Mouse (Mus musculus) cortical plate, adult 2 months (tissue): ENCODE results near the gene Zfp13. TPM values are rescaled to one million over a fixed set of nuclear protein-coding genes. Genes with fewer than 3 reads are reported as not detected.

ENCODE experiments used
- H3K27ac ChIP-seq: fragments of 200-500 bp; 2 replicates; pipeline ENCODE4 v1.5.1; 2012; ENCODE audit warnings: low read length, control low read depth, inconsistent platforms; ENCODE audit not compliant: insufficient read depth
- H3K4me1 ChIP-seq: fragments of 200-500 bp; 2 replicates; pipeline ENCODE4 v1.6.1; 2011; ENCODE audit warnings: low read length; ENCODE audit not compliant: control insufficient read depth, insufficient read depth
- H3K4me3 ChIP-seq: fragments of 200-500 bp; 2 replicates; pipeline ENCODE4 v1.5.1; 2011; ENCODE audit warnings: mild to moderate bottlenecking, low read length, control low read depth; ENCODE audit not compliant: insufficient read depth
- CTCF ChIP-seq: fragments of 200-500 bp; IDR thresholded peaks from 2 replicates; pipeline ENCODE4 v1.5.1; 2011; ENCODE audit warnings: mild to moderate bottlenecking, control low read depth, low read length; ENCODE audit not compliant: insufficient read depth; ENCODE audit errors: extremely low read depth
- POLR2A ChIP-seq: fragments of 200-500 bp; IDR thresholded peaks from 2 replicates; pipeline ENCODE4 v1.6.1; 2011; ENCODE audit warnings: mild to moderate bottlenecking, low read length, control low read depth; ENCODE audit not compliant: insufficient read depth; ENCODE audit errors: extremely low read depth
- polyA plus RNA-seq: library from polyadenylated mRNA; depleted of rRNA; stranded (reverse); fragments of >200 nt; gene quantifications from 2 replicates; pipeline ENCODE4 v1.2.3, GENCODE M21; 2012

The Zfp13 gene
- polyA plus RNA-seq, 1 experiment = 27.2 TPM

DNA sequence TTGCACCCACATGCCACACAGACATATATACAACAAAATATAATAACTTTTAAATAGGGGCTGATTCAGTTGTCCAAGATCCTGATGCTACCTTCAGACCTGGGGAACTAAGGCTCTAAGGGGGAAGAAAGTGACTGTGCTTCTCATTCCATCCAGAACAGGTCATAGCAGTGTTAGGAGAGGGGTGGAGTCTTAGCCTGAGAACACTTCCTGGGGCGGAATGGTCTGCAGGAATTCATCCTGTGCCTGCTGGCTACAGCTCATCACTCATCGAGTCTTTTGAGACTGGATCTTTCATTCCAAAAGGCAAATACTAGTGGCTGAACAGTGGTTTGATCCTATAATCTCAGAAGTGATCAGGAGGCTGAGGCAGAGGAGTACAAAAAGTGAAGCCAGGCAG lies 12.0 kb downstream of the Zfp13 start:
- peaks cover 4% of the 10 kb centered on the region for H3K4me1 ChIP-seq
- H3K4me3 ChIP-seq = no peak overlapping the region
- no peak overlapping the region for H3K27ac ChIP-seq
- TF ChIP-seq CTCF (no peak), POLR2A (no peak)

DNA sequence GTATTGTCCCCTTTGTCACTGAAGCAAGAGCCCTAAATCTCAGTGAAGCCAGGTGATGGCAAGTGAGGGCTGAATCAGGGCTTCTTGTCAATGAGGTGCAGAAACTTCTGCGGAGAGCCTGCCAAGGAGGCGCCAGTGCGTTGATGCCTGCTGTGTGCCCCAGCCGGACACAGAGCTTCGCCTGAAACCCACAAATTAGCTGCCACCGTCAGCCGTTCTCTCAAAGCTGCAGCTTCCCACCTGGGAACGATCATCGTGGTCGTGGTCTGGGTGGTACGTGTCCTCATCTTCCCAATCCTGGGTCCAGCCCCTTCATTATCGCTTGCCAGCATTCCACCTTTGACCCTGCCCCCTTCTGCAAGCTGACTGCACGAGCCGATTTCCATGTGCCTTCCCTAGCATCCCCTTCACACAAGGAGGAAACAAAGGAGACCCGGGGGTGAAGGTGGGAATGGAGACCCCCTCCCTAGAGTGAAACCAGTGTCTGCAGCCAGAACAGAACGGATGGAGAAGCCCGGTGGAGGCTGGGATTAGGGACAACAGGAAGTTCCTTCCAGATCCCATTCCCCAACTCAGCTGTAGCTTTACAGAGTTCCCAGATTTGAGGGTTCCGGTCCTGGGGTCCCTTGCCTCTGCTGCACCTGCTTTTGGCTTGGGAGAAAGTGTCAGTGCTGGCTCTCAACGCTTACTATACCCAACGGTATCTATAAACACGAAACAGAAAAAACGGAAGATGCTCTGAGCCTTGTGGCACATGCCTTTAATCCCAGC lies 13.4 kb downstream of the Zfp13 start:
- peak; percentile 80 for TF ChIP-seq POLR2A
- no peak for TF ChIP-seq CTCF
- no peak overlapping the region for H3K27ac ChIP-seq
- peak overlapping the region; percentile 98 for H3K4me3 ChIP-seq

DNA sequence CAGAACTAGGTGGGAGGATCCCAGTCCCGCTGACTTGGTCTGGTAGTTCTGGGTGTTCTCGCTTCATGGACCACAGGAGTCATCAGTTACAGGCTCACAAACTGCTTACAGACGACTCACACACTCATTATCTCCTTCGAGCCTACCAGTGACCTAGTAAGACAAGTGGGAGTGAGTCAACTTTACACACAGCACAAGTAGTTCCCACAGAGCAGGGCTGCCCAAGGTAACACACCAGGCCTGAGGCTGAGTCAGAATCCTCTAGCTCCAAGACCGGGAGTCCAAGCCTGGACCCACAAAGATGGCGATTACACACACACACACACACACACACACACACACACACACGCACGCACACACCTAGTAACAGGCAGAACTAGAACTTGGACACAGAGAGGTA lies 14.5 kb downstream of the Zfp13 start:
- Histone ChIP-seq H3K27ac (no peak overlapping the region), H3K4me1 (peaks cover 4% of the 10 kb centered on the region), H3K4me3 (no peak overlapping the region; the same call in 1 of the 2 replicates)
- TF ChIP-seq CTCF = no peak
- TF ChIP-seq POLR2A = no peak

More for the DNA sequence above, 13.4 kb downstream of the Zfp13 start:
- H3K4me1 ChIP-seq = peaks cover 4% of the 10 kb centered on the region

DNA sequence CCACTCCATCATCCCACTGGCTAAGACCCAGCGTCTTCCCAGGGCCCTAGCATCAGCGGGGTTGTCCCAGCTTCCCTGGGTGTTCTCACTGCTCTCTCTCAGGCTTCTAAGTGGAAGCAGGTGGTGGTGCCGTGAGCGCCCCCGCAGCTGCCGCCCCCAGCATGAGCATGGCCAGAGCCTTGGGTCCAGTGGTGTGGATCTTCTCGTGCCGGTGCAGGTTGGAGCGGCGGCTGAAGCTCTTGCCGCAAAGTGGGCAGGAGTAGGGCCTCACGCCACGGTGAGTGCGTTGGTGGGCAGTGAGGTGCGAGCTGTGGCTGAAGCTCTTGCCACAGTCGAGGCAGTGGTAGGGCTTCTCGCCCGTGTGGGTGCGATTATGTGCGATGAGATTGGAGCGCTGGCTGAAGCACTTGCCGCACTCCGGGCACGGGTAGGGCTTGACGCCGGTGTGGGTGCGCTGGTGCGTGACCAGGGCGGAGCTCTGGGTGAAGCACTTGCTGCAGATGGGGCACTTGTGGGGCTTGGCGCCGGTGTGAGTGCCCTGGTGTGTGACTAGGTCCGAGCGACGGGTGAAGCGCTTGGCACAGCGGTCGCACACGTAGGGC lies 23.2 kb downstream of the Zfp13 start:
- Histone ChIP-seq H3K4me1 (no peaks in the 10 kb centered on the region), H3K27ac (no peak overlapping the region)
- TF ChIP-seq POLR2A (no peak), CTCF (no peak)

DNA sequence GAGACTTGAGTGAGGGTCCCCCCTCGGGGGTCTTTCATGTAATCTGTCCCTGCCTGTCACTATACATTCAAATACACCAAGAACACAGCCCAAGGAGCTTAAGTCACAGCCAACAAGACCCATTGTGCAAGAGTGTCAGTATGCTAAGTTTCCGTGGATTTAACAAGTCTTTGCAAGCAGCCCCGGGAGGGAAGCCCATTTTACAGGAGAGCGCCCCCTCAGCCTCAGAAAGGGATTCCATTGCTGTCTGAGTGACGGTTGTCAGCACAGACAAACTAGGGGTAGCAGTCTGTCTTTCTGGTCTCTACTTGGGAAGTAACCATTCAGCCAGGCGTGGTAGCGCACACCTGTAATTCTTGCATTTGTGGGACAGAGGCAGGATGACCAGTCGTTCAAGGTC lies 25.2 kb downstream of the Zfp13 start:
- Histone ChIP-seq H3K4me3 (no peak overlapping the region), H3K27ac (no peak overlapping the region), H3K4me1 (no peaks in the 10 kb centered on the region)
- TF ChIP-seq CTCF = no peak

More for the DNA sequence above, 23.2 kb downstream of the Zfp13 start:
- no peak overlapping the region for H3K4me3 ChIP-seq

DNA sequence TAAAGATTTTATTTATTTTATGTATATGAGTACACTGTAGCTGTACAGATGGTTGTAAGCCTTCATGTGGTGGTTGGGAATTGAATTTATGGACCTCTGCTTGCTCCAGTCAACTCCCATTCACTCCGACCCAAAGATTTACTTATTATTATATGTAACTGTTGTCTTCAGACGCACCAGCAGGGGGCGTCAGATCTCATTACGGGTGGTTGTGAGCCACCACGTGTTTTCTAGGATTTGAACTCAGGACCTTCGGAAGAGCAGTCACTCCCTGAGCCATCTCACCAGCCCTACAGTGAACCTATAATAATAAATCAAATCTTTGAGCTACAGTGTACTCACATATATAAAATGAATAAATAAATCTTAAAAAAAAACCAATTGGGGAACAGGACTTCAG lies 27.2 kb downstream of the Zfp13 start:
- Histone ChIP-seq H3K4me3 (no peak overlapping the region), H3K4me1 (no peaks in the 10 kb centered on the region), H3K27ac (no peak overlapping the region)
- no peak for TF ChIP-seq CTCF
- TF ChIP-seq POLR2A = no peak

DNA sequence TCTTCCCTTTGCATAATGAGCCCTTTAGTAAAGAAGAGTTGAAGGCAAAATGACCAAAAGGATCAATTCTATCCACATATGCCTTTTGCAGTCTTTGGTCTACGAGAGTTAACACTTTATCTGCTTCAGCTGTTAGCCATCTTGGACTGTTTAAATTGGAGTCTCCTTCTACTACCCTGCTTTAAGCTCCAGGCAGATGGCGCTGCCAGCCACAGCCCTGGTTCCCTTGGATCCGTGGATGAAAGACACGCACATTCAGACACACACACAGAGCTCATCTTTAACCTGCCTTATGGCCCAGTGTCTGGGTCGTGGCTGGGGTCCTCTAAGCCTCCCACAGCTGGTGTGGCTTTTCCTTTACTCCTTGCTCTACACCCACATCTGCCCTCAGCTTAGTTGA lies 28.2 kb downstream of the Zfp13 start:
- no peaks in the 10 kb centered on the region for H3K4me1 ChIP-seq
- TF ChIP-seq POLR2A = no peak
- TF ChIP-seq CTCF = peak; percentile 50
- no peak overlapping the region for H3K27ac ChIP-seq
- no peak overlapping the region for H3K4me3 ChIP-seq

DNA sequence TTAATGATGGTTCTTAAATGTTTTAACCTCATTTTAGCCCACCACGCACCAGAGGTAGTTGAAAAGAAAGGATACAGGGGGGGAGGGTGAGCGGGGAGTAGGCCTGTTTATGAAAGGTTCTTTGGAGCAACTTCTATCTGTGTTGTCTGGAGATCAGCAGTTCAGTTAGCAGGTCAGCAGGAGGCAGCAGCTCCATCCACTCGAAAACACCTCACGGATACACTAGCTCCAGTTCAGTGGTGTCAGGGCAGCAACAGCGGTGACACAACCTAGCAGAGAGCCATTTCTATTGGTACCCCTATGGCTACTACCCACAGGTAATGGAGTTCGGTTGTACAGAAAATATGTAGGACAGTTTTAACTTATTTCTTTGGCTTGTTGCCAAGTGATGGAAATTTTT lies 29.3 kb downstream of the Zfp13 start:
- TF ChIP-seq POLR2A (no peak), CTCF (peak; percentile 53)

DNA sequence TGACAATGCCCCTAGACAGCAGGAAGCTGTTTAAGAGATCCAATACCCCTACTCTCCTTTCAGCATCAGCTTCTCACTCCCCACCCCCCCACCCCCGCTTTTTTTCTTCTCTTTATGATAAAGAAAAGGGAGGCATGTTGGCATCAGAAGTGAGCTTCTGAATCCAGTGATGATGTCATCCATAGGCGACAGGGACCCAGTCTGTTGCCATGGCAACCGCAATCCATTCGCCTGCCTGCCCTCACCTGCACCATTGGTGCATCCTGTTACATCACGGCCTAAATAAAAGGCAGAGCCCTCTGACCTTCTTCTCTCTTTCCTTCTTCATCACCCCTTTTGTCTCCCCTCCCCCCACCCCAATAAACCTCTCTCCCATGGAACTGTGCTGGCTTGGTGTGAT lies 30.9 kb downstream of the Zfp13 start:
- peaks cover 1% of the 10 kb centered on the region; the same call in 1 of the 2 replicates for H3K4me1 ChIP-seq
- no peak overlapping the region for H3K4me3 ChIP-seq
- TF ChIP-seq POLR2A = no peak
- no peak for TF ChIP-seq CTCF
- no peak overlapping the region for H3K27ac ChIP-seq

More for the DNA sequence above, 29.3 kb downstream of the Zfp13 start:
- Histone ChIP-seq H3K27ac (no peak overlapping the region), H3K4me3 (no peak overlapping the region), H3K4me1 (no peaks in the 10 kb centered on the region)

DNA sequence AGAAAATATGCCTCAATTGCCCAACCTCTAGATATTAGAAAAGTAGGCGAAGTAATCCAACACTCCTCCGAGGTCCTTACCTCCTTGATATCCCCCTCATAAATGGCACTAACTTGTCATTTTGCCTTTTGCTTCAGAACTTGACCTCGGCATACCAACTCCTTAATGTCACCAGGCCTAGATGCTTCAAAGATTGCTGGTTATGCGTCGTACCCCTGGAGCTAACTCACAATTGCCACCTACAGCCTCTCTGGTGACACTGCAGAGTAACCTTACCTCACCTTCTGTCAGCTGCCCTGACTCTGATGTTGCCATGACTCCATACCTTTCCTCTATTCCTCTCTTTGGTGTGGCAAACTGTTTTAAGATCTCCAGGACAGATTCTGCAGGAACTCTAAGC lies 32.5 kb downstream of the Zfp13 start:
- no peak overlapping the region for H3K27ac ChIP-seq
- H3K4me1 ChIP-seq = peaks cover 1% of the 10 kb centered on the region; the same call in 1 of the 2 replicates
- TF ChIP-seq POLR2A = no peak
- 0 out of 2 replicates have a peak, but pooled peaks have one; percentile 14 for TF ChIP-seq CTCF
- no peak overlapping the region for H3K4me3 ChIP-seq
